Mouse (Mus musculus) frontal cortex, postnatal 10 days (tissue): Measurements from ENCODE around the gene Prss42.

Source experiments
- DNase-seq, 2 experiments: peaks; one replicate each; pipeline ENCODE4 v3.0.0; 2022; ENCODE audit warnings: low spot score in 2 of 2, mixed read lengths in 1 of 2

Gene Prss42

DNA sequence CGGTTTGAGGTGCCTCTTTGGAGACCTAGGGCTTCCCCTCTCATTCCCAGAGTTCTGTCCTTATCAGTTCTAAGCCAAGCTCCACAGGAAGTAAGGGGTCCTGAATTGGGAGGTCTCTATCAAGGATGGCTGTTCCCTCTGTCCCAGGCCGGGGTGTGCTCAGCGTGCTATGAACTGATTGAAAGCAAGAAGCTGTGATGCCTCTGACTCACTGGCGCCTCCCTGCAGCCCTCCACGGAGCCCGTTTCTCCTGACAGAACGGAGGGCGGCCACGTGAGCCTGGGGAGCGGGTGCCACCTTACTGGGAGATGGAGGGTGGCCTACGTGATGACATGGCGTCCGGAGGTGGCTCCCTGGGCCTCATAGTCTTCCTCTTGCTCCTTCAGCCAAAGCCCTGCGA lies at the start of gene Prss42:
Gene Prss42, plus strand, starts transcription at position 301 of the 400 bp plus-strand sequence.
- DNase-seq = no peak

DNA sequence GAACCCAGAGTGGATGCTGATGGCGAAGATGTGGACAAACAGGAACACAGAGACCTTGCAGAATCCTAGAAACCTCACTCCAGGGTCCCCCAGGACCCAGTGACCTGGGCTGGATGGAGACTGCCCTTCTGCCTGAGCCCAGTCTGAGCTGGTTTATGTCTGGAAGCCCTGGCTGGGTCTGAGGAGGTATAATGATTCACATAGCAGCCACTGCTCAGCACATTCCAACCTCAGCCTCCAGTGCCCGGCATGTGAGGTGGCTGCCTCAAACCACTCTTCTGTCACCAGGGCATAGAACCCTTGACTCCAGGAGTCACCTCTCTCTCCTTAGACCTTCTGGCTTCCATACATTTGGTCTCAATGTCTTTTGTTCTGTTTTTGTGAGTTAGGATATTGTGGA lies 49.5 kb upstream of the Prss42 start:
- no peak for DNase-seq

DNA sequence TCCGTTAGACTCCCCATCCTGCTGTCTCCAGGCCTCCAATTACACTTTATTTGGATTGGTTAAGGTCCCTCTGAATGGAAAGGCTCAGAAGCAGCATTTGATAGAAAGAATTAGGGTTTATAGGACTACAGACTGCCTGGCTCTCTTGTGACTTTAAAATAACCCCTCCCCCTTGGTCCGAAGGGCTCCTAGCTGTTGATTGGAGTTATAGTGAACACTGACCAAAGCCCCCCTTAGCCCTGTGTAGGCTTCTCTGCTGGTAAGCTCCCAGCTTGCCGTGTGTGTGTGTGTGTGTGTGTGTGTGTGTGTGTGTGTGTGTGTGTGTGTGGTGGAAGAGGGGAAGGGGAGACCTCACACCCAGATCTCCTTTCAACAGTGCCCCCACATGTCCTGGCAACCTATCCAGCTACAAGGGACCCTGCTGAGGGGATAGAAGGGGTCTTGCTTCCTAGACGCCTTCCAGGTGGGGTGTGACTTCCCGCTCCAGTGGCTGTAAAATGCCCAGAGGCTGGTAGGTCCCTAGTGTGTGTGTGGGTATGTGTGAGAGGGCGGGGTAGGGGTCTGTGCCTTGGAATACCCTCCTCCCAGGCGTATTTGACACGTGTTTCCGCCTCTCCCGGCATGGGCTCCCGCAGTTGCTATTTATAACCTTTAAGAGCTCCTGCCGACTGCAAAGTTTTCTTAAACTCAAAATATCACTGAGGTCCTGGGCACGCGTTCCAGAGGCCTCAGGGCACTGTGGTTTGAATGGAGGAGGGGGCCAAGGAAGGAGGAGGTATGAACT lies 47.4 kb upstream of the Prss42 start:
- DNase-seq = no peak

DNA sequence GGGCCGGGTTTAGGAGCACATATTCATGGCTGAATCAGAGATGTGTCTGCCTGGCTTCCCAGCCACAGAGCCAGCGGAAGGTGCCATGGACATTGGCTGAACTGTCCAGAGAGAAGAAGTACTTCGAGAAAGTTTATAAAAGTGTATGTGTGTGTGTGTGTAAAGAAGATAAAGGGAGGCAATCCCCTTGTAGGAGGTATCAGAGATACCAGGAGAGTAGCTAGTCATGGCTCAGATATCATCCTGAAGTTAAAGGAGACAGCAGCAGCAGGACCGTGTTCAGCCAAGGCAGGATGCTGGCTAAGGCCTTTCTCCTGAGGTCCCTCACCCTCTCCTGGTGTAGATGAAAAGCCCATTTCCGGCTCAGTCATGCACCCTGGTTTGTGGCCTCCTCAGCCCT lies 46.6 kb upstream of the Prss42 start:
- no peak for DNase-seq

DNA sequence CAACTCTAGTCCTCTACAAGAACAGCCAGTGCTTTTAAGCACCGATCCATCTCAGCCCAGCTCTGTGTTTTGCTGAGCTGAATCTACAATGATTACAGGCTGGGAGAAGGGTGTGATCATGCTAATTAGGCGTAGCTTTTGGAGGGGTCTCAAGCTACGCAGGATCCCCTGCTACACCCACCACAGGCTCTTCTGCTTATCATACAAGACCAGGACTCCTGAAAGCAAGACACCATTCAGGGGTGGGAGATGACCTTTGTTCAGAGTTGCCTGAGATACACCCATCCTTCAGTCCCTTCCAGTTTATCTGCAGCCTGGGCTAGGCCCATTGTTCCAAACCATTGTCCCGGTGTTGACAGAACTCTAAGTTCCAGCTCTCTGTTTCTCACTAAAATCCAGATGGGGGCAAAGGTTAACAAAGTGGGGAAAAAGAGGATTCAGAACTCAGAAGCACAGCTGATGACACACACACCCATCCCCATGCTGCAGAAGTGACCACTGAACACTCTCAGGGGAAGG lies 45.0 kb upstream of the Prss42 start:
- DNase-seq = no peak

DNA sequence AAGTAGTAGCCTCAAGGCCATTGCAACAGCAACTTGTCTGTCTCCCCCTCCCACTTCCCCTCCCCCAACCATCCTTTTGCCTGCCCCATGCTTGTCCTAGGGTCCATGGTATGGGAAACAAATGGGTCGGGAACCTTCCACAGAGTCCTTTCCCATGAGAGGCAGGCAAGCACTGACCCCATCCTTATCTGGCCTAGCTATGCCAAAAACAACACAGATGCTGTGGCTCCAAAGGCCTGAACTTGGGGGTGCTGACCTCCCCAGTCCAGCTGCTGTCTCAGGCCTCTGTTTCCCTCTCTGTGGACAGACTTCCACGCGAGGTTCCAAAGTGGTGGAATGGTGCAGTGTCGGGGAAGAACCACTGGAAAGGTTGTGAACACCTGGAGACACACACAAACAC lies 44.2 kb upstream of the Prss42 start:
- no peak for DNase-seq

DNA sequence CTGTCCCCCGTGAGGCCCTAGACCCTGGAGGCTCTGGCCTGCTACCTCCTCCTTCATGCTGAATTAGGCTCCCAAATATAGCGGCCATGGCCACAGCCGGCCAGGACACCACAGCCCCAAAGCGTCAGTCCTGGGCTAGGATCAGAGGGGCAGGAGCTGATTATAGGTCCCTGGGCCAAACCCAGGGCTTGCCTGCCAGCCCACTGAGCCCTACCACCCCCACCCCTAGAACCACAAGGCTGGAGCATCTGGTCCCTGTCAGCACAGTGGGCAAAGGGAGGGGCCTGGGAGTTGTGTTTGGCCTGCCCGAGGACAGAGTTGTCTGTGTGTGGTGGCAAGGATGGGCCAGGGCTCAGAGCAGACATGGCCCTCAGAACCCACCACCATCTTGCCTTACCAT lies 40.1 kb upstream of the Prss42 start:
- no peak for DNase-seq

DNA sequence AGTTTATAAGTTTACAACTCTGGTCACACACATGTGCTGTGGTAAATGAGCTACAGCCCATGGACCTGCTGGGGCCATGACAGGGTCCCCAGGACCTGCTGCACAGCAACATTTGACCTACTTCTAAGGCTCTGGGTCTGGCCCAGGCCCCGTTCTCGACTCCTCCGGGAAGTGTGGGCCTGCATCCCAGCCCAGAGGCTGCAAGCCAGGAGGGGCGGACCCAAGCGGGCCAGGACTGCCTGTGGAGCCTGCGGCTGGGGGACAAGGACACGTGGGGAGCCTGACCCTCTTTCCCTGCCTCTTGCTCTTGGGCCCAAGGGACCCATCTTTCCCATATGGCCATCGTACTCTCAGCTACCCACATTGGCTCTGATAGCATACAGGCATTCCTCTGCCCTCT lies 39.4 kb upstream of the Prss42 start:
- DNase-seq = peak in 1 of 2 experiments; percentile 53

DNA sequence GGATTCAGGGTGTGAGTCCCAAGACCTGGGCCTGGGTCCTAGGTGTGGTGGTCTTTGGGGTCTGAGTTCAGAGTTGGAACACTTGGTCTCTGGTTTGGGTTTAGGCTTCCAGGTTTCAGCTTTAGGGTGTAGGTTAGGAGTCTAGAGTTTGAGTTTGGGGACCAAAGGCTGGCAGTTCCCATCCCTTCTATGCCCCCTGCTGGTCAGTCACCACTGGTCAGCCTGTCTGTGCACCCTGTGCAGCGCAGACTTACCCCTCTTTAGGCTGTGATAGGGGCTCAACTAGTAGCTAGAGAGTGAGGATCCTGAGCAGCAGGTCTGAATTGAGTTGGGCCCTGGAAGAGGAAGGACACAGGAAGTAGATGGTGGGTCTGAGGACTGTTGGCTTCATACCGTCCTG lies 38.7 kb upstream of the Prss42 start:
- DNase-seq = peak in 1 of 2 experiments; percentile 27

DNA sequence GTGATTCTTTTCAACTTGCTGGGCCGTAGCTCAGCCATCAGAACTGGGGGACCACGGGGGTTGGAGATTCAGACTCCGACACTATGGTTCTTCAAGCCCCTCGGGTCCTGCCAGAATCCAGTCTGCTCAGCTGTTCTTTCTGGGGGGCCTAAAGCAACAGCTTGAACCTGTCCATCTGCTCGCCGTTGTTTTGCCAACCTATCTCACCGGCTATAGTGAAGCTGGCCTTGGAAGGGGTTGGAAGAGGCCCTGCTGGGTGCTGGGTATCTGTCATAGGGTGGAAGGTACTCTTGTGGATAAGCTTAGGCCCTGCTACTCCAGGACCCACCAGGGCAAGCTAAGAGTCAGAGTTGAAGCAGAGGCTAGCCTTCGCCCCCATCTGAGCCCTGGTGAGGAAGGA lies 37.1 kb upstream of the Prss42 start:
- DNase-seq = no peak

DNA sequence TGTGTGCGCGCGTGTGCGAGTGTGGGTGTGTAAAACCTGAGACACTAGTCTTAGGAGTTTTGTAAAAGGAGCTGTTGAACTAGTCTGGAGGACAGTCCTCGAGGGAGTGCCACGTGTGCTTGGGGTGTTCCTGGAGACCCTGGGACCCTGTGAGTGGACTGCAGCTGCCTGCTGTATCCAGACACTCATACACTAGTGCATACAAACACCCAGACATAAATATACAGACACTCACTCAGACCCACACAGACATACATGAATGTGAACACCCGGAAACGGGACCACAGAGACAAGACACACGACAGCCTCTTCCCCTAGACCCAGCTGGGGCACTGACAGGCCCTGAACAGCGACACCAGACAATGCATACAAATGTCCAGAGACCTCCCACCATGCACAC lies 35.2 kb upstream of the Prss42 start:
- DNase-seq = no peak

DNA sequence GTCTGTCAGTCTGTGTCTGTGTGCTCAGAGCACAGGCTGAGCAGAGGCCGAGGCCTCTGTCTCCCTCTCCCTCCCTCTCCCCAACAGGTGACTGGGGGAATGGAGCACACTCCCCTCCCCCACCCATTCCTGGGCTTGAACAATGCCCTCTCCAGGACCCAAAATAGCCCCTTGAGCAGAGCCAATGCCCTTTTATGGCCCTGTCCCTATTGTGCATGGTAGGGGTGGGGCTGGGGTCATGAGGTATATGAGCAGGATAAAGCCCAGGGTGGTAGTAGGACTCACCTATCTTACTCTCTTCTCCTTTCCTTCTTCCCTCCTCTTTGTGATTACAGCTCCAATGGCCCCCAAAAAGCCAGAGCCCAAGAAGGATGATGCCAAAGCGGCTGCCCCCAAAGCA lies 34.6 kb upstream of the Prss42 start:
- DNase-seq = no peak

DNA sequence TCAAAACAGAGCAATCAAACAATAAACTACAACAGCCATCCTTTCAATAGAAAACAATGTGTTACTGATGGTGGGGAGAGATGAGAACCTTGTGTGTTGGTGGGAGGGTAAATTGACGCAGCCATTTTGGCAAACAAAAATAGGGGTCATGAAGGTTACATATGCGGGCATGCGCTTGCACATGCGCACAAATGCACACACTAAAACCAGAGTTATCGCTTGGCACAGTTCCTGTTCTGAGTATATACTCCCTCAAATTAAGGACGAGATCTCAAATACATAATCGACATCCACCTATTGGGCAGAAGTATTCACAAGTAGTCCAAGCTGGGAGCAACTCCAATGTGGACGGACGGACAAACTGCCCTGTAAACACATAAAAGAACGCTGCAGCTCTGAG lies 25.6 kb upstream of the Prss42 start:
- DNase-seq = no peak

DNA sequence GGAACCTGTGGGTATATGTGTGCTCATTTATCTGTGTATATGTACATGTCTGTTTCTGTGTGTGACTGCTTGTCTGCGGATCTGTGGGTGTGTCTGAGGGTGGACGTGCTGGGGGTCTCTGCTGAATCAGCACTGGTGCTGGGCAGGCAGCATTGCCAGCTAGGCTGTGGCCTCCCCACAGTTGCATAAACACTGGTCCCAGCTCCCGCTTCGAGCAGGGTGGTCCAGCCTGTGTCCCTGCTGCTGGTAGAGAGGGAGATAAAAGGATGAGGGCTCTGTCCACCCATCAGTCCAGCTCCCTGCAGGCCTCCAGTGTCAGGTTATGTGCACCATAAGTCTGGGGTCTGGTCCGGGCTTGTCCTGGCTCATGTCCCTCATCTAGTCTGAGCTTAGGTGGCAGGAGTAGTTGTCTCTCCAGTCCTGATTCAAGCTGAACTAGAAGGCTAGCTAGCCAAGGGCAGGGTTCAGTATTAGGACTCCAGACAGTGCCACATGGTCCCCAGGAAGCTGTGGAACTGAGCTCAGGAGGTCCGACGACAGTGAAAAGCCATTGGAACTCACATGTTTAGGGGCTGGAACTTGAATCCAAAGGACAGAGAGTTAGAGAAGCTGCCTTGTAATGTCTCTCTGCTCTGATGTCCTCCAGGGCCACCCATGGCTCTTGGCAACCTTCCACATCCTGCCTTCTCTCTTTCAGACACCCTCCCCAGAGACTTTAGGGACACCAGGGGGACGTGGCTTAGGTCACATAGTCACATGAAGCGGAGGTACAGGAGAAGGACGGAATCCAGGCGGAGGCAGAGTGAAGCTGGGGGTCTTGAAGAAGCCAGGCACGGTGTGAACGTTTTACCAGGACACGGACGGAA lies 23.3 kb upstream of the Prss42 start:
- DNase-seq = no peak

DNA sequence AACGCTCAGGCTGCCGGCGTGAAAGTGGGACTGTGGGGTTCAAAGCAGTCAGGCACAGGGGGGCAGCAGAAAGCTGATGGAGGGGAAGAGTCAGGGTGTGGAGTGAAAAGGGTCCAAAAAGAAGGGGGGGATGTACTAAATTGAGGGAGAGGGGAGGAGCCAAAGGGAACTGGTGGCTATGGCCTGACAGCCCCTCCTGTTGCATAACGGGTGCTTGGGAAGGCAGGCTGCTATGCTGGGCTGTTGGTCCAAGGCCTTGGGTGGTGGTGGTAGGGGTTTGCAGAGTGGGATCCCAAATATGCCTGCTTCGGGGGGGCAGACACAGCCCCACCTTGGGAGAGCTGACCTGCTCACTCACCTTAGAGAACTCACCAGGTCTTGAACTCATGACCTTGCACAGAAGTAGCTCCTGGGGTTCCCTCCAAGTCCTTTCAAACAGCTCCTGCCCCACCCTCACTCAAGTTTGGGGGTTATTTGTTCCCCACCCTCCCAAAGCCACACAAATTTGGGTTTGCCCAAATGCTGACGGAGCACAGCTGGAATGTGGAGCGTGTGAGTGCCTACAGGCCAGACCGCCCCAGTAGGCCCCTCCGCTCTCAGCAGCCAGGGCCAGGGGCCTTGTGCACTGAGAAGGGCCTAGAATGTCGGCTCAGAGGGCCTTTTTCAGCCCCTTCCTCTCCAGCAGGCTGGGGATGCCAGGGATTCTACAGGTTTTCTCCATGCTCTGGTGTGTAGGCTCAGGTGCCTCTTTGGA lies 22.5 kb upstream of the Prss42 start:
- DNase-seq = no peak

DNA sequence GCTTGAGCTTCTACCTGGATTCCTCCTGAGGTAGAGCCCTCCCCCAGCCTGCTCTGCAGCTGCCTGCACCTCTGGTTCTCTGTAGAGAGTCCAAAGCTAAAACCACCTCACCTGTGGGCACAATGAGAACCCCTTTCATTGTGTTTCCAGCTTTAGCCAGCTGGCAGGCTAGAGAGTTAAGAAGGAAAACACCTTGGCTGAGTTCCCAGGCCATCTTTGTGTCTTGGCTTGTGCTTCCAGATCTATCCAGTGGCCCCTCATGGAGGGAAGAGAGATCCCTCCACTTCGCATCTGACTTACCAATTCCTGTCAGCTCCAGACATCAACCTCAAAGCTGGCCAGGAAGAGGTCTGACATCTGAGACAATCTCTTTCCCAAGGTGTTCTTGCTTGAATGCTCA lies 19.9 kb upstream of the Prss42 start:
- DNase-seq = no peak

DNA sequence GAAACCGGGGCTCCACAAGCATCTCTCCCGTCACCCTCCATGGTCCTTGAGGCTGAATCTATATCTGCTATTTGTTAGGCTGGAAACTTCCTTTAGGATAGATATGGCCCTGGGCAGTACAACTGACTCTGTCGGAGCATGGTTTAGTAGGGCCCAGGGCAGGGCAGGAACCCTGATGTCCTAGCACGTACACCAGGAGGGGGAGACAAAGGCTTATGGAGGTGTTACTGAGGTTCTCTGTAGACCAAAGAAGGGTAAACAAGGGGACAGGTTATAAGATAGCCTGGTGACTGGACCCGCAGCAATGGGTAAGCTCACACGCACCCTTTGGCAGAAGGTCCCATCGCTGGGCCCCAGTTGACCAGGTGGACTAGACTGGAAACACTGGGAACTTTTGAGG lies 19.4 kb upstream of the Prss42 start:
- no peak for DNase-seq

DNA sequence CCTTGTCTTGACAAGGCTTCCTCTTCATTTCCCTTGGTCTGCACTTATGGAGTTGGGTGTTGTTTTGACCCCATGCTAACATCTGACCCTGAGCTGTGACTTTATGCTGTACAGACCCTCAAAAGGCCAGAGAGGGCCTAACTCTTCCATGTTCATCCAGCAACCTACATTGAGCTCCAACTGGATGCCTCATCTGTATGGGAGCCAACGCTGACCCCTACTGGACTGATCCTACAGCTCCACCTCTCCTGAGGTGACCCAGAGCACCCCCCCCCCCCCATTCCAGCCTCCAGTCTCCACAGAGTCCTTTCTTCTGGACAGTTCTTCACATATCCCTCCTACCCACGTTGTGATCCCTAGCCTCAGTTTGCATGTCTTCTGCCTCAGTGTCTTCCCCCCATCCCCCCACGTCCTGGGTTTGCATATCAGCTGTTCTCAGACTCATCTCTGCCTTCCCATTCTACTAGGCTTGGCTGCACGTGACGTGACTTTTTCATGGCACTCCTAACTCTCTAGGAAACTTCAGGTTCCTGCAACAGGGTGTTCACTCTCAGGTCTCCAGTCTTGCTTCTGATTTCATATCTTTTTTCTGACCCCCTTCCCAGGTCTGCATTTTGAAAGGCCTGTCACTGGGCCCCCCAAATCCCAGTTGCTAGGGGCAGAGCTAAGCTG lies 18.6 kb upstream of the Prss42 start:
- DNase-seq = no peak

DNA sequence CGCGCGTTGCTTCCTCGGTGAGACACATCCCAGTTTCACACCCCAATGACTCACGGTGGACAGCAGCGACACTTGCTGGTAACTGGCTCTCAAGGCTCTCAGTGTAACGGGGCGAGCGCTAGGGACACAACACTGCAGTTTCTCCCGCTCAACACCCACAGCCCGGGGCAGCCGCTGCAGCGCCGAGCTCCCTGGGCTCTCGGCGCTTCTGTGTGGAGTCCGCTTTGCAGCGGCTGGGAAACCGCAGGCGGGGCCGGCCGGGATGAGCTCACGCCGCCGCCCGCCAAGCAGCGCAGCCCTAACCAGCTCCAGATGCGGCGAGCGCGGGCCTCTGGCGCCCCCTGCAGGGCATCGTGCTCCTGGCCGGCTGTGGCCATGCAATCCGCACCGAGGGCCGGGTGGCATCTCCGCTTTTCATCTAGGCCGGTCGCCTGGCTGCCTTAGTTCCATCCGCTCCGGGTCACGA lies 16.7 kb upstream of the Prss42 start:
- DNase-seq = peak; percentile 79 to 93

DNA sequence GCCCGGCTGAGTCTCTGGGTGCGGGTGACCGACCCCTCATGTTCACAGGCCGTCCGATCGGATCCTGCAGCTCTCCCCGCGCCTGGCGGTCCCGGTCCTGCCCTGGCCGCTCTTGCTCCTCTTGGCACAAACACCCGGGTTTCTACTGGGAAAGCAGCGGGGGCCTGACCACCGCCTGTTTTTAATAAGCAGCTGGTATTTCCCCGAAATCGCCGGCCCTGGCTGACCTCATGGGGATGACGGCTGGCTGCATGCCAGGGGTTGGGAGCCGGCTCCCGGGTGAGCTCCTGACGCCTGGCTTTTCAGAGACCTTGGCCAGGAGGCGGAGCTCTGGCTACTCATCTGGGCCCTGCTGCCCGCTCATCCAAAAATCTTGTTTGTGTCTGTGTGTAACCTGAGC lies 16.2 kb upstream of the Prss42 start:
- peak; percentile 80 to 81 for DNase-seq

DNA sequence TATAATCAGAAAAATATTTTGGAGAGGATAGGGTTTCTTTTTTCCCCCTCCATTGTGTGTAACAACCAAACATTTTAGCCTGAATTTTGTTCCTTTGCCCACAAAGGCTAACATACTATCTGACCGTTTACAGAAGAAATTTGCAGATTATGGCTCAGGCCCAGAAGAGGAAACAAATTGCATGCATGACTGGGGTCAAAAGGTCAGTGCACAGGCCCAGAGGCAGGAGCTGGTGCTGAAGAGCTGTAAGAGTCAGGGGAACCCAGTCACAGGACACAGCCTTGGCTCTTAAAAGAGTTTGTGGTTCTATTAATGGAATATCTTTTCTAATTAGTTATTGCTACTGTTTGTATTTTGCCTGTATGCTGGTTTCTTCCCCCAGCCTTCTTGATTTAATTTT lies 14.4 kb upstream of the Prss42 start:
- DNase-seq = no peak
